Mouse (Mus musculus) kidney, adult 11 months (tissue): Measurements from ENCODE around the gene Galnt10.
A peak's percentile ranks its signal among the peaks of the same experiment; 100 is the strongest.

Source experiments
- DNase-seq: peaks from one replicate; pipeline ENCODE4 v3.0.0; 2022

Galnt10 gene

DNA sequence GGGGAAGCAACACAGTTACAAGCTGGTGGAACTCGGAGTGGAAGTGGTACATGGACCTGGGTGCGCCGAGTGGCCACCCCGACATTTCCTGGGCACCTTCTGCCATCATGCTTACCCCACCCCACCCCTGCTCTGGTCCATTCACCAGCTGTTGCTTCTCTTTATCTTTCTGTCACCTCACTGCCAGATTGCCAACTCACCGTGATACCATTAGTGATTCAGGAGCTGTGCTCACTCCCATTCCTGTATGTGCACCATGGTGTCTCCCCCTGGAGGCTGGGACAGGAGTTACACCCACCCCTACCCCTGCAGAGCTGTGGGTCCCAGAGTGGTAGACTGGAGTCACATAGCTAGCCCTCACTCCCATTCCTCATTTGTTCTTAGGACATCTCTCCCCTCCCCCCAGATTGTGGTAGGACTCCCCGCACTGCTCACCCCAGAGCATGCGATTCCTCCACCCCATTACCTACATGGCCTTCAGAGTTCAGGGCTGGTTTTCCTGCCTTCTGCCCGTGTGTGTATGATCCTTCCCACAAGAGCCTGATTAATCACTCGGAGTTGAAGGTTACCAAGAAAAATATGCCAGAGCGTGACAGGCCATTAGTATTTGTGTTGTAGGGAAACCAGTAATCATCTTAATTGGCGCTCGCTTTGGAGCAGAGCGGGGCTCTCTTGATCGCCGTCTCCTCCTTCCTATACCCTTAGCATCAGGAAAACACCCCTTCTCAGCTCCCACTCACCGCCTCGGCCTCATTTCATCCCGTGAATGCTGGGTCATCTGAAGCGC lies 102.2 kb downstream of the Galnt10 start:
- peak; percentile 11 for DNase-seq

DNA sequence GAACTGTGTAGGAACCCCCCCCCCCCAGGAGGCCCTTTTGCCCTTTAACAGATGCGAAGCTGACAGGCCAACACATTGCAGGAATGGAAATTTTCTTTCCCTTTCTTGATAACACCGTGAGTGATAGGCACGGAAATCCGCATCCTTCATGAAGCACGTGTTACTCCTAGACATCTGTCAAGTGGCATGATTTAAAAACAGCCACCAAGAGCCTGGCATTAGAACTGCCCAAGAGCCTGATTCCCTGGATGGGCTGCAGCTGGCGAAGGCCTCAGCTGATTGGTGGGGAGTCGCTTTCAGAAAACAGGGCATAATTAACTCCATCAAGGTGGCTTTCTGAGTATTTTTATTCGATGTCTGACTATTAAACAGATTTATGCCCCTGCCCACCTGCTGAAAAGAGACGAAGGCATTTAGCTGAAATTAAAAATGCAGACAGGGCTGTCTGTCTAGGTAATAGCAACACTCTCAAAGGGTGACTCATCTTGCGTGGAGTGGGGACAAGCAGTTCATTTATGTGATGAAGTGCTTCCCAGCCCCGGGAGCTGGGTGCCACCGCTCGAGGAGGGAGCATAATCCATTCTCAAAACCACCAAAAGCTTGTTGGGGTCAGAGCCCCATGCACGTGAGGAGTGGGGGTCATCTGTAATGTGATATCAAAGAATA lies 108.4 kb downstream of the Galnt10 start:
- DNase-seq = no peak

DNA sequence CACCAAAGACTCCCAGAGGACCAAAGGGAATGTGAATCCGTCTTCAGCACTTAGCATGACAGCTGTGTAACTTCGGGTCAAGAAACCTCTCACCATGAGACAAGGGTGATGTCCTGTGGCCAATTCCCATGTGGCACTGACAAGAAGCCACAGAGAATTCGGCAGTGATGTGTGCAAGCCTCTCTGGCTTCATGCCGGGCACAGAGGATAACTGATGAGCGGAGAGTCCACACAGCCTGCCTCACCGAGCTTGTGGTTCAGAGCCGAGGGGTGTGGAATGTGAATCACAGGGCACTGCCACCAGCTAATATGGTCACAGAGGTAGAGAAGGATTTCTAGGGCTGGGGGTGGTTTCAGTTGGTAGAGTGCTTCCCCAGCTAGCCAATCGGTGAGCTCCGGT lies 113.4 kb downstream of the Galnt10 start:
- DNase-seq = no peak

DNA sequence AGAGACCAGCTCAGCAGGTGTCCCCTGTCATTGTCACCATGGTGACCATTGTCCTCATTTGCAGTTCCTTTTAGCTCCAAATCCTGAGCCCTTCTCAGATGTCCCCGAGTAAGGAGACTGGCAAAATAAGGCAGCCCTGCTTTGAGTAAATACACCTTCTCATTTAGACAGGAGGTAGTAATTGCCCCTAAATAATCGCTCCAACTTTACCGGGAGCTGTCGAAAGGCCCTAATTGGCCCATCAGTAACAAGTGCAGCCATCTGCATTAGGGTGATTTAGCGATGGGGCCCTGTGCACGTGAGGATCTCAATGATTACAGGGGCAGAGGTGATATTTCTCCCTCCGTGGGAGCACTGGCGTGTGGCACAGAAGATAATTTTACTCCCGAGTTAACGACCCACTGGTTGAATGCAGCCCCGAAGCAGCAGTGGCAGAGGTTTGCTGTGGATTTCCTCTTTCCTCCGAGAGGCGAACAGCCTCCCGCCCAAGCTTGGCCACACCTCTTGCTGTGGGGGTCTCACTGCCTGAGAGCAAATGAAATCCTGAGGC lies 115.3 kb downstream of the Galnt10 start:
- no peak for DNase-seq

DNA sequence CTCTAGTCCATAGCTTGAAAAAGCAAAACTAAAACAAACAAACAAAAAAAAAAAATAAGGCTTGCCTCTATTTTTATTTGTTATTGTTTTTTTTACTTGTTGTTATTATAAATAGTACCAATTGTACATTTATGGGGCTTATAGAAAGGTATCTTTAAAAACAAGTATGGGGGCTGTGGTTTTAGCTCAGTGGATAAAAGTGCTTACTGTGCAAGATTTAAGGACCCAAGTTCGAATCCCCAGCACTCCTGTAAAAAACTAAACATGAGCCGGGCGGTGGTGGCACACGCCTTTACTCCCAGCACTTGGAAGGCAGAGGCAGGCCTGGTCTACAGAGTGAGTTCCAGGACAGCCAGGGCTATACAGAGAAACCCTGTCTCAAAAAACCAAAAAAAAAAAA lies 116.1 kb downstream of the Galnt10 start:
- DNase-seq = no peak

DNA sequence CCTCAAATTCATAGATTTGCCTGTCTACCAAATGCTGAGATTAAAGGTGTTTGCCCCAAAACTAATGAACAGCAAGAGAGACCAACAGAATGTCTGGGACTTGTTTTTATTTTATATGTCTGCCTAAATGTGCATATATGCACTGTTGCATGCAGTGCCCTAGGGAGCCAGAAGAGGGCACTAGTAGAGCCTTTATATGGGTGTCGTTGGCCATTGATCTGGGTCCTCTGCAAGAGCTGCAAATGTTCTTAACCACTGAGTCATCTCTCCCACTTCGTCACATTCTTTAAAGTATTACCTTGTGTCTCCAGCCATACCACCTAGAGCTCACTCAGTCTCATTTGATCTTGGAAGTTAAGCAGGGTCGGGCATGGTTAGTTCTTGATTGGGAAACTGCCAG lies 118.9 kb downstream of the Galnt10 start:
- no peak for DNase-seq

DNA sequence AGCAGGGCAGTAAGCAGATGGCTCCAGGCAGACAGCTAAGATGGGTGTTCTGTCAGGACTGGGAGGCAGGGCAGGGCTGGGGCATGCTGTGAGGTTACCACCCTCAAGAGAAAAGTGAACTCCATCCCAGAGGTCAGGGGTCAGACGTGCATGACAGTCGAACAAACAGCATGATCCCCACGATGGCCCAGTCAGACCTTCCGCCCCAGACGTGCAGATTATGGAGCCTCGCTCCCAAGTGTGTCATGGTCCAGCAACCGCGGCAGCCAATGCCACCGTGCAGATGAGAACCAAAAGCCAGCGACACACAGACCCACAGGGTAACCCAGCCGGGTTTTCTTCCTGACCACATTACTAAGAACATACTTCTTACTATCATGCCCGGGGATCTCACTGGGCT lies 121.4 kb downstream of the Galnt10 start:
- no peak for DNase-seq

DNA sequence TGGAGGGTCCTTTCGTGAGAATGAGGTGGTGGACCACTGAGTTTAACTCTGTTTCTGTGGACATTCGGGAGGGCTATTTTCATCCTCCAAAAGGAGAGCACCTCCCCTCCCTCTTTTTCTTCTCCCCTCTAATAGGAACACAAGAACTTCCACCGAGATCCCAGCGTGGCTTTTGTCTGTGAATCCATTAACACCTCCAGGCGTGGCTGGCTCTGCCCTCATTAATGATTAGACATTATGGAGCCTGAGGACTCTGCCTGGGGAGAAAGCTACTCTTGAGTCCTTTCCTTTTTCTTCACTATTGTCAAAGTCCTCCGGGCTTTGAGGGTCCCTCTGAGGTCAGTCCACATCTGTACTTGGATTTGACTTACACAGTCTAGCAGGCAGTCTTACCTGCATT lies 121.9 kb downstream of the Galnt10 start:
- DNase-seq = no peak

DNA sequence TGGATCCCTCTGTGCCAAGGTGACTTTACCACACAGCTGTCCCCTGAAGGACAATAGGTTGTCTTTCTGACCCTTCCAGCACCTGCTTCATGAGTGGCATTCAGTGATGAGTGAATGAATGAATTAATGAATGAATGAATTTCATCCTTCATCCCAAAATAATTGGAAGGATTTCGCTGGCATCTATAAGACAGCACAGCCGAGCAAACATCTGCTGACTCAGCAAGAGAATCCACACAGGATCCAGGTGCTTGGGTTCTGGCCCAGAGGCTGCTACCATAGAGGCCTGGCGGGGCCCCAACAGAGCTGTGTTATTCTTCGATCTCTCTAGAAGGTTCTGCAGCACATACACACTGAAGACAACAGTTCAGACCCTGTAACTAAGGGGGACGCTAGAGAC lies 125.5 kb downstream of the Galnt10 start:
- DNase-seq = no peak

DNA sequence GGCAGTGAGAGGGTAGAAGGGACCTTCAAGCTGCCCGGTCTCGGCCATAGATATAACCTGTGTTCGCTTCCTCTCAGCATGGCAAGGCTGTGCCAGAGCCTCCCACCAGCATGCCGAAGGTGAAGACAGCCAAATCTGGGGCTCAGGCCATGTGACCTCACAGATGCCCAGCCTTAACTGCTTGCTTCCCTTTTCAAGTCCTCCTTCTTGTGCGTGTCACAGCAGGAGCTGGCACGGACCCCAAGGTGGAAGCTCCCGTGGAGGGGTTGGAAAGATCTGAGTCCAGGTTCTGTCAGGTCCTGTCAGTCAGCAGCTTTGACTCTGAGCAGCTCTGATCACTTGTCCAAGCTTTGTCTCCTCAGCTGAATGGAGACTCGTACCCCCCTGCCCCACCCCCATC lies 126.4 kb downstream of the Galnt10 start:
- DNase-seq = no peak

DNA sequence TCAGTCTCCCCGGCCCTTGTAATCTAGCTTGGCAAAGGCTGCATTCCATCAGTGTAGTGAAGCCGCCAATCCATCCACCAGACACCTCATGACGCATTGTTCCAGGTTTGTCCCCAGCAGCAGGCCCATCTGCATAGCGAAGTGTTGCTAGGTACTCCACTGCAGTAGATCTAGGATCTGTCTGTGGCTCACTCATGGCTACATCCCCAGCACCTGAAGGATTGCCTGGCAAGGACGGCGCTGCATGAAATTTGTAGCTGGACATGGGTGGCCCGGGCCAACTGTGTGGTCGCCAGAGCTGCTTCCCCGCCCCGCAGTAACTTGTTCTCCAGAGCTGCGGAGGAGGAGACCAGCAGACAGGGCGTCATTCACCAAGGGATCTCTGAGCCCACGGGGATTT lies 128.2 kb downstream of the Galnt10 start:
- no peak for DNase-seq

DNA sequence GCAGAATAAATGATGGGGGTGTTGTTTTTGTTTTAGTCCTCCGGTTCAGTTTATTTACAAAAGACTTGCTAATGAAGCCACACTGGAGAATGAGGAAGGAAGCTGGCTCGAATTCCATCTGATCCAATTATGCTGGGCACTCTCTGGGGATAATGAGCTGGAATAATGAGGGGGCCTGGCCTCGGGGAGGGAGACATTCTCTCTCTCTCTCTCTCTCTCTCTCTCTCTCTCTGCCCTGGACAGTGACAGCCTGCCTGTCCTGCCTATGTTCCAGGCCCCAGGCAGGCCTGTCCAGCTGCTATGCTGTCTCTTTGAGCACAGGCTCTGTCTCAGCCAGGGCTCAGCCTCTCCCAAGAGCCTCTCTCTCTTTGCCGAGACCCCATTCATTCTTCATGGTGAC lies 128.7 kb downstream of the Galnt10 start:
- DNase-seq = no peak

DNA sequence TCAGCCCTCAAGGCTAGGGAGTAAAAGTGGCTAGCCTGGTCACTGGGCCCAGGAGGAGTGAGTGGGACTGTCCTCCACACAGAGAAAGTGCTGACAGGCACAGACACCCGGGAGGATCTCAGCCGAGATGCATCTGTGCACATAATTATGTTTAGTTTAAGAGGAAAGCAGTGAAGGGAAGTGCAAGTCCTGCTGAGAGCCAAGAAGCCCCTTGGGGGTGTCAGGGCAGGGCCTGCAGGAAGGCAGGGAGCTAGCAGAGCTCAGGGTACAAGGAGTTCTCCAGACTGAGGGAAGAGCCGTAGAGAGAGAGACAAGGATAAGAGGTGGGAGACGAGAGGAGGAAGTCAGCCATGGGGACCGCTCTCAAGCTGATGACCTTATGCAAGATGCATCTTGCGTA lies 130.6 kb downstream of the Galnt10 start:
- no peak for DNase-seq

DNA sequence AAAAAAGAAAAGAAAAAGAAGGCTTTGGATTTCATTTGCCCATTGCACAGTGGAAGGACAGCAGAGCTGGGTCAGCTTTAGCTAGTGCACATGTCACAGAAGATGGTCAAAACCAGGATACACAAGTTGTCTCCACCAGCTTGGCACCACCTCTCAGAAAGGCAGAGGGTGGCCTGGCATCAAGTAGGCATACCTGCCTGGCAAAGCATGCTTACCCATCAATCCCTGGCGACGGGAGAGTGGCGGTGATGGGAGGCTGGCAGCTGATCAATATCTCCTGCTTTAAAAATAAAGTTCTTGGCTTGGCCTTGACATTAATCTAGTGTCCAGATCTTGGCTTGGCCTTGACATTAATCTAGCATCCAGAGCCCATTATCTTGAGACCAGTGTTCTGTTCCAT lies 131.3 kb downstream of the Galnt10 start:
- DNase-seq = no peak

DNA sequence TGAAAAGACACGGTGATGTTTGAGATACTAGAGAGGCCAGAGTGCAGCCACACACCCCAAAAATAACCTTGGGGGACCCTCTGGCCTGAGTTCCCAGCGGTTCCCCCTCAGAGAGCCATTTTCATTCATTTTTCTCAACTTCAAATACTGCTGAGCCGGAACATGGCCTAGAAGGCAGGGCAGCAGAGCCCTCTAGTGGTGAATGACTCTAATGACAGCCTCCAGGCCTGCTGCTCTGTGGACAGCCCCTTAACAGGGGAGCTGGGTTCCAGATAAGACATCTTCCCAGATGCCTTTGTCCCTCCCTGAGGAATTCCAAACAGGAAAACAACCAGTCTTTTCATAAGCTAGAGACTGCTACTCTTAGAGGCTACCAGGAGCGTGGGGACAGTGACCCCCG lies 133.1 kb downstream of the Galnt10 start:
- no peak for DNase-seq

DNA sequence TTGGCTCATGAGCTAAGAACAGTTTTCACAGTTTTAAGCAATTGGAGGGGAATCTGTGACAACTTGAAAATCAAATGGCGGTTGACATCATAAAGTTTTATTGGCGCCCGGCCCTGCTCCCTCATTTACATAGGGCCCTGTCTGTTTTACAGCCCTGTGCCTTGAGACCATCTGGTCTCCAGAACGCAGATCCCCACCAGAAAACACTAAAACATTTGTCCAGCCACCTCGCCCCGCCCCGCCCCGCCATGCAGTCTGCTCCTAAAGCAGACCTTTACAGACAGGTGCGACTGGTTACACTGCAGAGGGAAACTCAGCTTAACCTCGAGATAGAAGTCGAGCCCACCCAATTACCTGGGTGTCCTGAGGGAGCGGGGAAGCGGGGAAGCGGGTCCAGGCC lies 134.6 kb downstream of the Galnt10 start:
- no peak for DNase-seq

DNA sequence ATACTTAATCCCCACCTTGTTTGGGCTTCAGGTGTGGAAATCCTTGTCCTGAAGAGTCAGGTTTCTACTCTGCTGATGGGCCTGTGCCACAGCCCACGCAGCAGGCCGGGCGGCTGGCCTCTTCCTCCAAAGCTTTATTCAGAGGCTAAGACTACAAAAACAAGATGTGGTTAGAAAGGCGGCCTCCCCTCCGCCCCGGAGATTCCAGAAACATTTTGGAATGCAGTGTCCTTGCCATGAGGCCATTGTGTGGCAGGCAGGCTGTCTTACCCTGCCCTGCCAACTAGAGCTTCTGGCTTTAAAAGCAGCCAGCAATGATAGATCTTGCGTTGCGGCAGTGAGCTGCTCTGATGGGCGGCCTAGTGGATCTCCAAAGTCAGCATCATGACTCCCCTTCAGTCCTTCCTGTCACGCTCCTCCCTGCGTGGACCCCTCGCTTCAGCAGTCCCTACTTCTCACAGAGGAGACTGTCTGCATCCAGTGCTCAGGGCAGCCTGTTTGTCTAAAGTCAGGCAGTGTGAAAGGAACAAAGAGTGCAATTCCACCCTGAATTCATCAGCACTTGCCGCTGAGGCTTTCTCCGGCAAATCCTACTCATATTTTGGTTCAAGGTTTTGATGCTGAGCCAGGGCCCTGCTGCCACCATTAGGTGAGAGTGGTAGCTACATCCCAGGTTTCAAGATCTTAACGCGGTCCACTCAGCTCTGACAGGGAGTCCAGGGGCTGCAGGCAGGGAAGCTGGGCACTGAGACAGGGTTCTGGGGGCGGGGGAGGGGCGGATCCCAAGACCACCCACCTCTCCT lies 141.6 kb downstream of the Galnt10 start:
- peak; percentile 18 for DNase-seq

DNA sequence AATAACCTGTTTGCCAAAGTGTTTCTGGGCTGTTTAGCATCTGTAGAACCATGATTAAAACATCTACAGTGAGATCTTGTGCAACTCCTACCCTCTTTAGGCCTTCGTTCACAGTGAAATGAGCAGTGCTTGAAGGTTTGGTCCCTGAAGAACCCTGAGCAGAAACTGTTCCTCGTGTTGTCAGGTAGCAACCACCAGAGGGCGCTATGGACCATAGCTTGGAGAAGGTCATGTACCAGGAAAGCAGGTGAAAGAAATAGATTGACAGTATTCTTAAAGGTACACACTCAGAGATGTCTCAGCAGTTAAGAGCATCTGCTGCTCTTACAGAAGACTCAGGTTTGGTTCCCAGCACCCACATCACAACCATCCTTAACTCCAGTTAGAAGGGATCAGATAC lies 142.7 kb downstream of the Galnt10 start:
- peak; percentile 49 for DNase-seq

DNA sequence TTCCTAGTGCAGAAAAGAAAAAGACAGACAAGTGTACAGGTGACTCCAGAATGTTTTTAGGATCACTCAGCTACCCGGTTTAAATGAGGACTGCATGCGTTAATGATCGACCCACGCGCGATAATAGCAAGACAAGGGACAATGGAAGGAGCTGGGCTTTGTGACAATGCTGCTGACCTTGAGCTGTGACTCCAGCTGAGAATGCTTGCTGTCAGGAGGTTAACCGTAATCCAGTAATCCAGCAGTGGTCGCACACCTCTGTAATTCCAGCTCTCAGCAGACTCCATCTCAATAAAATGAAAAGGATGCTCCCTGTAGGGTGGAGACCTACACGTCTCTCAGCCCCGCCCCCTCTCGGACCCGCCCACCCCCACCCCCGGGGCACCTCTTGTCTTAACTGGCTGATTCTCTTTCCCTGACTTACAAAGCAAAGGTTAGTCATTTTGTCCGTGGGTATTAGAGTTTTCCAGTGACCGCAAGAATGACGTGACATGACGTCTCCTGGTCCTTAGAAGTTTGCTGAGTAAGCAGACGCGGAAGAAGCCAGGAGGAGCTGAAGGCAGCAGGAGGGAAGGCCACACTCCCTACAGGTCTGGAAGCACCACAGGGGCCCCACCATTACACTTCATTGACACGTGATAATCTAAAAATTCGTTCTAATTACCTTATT lies 145.8 kb downstream of the Galnt10 start:
- no peak for DNase-seq

DNA sequence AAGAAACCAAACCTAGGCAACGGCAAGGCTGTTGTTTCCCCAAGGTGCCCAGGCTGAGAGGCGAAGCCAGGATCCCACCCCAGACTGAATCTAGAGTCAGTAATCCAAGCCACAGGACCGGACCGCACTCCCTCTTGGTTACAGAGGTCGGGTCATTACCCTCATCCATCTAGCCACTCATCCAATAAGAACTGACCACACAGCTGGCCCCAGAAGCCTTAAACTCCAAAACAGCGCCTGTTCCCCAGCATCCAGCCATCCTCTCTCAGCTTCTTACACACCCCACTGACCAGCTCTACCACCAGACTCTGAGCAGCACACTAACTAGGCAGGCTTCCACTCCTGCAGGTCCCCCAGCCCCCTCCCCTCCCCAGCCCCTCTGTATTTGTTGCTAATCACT lies 149.8 kb downstream of the Galnt10 start:
- no peak for DNase-seq

DNA sequence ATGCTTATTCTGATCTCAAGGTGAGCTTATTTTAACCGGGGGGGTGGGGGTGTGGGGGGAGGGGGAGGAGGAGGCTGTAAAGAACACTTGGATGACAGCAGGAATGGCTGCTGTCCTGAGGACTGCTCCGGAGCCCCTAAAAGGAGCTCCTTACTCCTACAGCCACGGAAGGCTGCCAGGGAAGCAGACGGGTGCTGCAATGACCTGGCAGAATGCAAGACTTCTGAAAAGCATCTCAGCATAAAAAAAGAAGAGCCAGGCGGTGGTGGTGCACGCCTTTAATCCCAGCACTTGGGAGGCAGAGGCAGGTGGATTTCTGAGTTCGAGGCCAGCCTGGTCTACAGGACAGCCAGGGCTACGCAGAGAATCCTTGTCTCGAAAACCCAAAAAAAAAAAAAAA lies 152.6 kb downstream of the Galnt10 start:
- no peak for DNase-seq

DNA sequence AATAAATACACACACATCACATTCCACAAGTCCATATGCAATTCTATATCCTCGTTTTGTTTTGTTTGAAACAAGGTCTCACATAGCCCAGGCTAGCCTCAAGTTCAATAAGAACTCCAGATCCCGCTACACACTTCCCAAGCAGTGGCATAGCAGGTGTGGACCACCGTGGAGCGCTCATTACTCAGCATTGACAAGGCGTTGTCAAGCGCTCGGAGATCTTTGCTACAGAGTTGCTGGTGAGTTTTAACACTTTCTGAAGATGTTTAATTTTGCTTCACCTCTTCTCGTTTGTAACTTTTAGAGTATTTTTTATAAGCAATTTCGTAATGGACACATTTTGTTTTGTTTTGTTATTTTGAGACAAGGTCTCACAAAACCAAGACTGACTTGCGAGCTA lies 154.2 kb downstream of the Galnt10 start:
- no peak for DNase-seq
